Mouse (Mus musculus): Measurements from ENCODE around the gene S1pr5.
"Not testable (repeated sequence)": the region's sequence is repeated elsewhere in the genome, so short reads cannot be mapped to it uniquely, and the experiment has no call there.

S1pr5 gene

GRCm38 (mm10) chr9:21248326-21248725, at the start of gene S1pr5:
S1pr5 (minus strand) TSS chr9:21248443.
- in situ Hi-C loops (cut with MboI, MseI) = no loop called here

- in situ Hi-C loops (cut with MboI, MseI) = loop anchor here in 1 of 2 experiments (10.0 kb wide), 1 partner anchor 63 kb away; no protein-coding TSS in a partner anchor
Observed at GRCm38 (mm10) chr9:21292271-21292670, 44.0 kb upstream of the S1pr5 start.

- in situ Hi-C loops (cut with MboI, MseI) = loop anchor here in 1 of 2 experiments (10.0 kb wide), 1 partner anchor 63 kb away; no protein-coding TSS in a partner anchor
Observed at GRCm38 (mm10) chr9:21291868-21292267, 43.6 kb upstream of the S1pr5 start.

- in situ Hi-C loops (cut with MboI, MseI) = loop anchor here in 1 of 2 experiments (10.0 kb wide), 1 partner anchor 64 kb away; no protein-coding TSS in a partner anchor
Observed at GRCm38 (mm10) chr9:21291022-21291787, 43.0 kb upstream of the S1pr5 start, which contains the start of gene Cdkn2d. Cdkn2d (minus strand) TSS chr9:21291407.

- in situ Hi-C loops (cut with MboI, MseI) = loop anchor here in 1 of 2 experiments (10.0 kb wide), 1 partner anchor 64 kb away; no protein-coding TSS in a partner anchor
Observed at GRCm38 (mm10) chr9:21290589-21290988, 42.3 kb upstream of the S1pr5 start.

GRCm38 (mm10) chr9:21289337-21289671, 41.1 kb upstream of the S1pr5 start:
- in situ Hi-C loops (cut with MboI, MseI) = no loop called here

- in situ Hi-C loops (cut with MboI, MseI) = no loop called here
Observed at GRCm38 (mm10) chr9:21288404-21289336, 40.4 kb upstream of the S1pr5 start.

GRCm38 (mm10) chr9:21287571-21288402, 39.5 kb upstream of the S1pr5 start, which contains the start of gene Kri1:
Kri1 (minus strand) TSS chr9:21287969.
- in situ Hi-C loops (cut with MboI, MseI) = no loop called here

GRCm38 (mm10) chr9:21286753-21287152, 38.5 kb upstream of the S1pr5 start:
- in situ Hi-C loops (cut with MboI, MseI) = no loop called here

- in situ Hi-C loops (cut with MboI, MseI) = no loop called here
Observed at GRCm38 (mm10) chr9:21283994-21284393, 35.8 kb upstream of the S1pr5 start.

GRCm38 (mm10) chr9:21283591-21283990, 35.3 kb upstream of the S1pr5 start:
- in situ Hi-C loops (cut with MboI, MseI) = no loop called here

GRCm38 (mm10) chr9:21277776-21278175, 29.5 kb upstream of the S1pr5 start:
- in situ Hi-C loops (cut with MboI, MseI) = no loop called here

- in situ Hi-C loops (cut with MboI, MseI) = no loop called here
Observed at GRCm38 (mm10) chr9:21276307-21276706, 28.1 kb upstream of the S1pr5 start.

GRCm38 (mm10) chr9:21275727-21276126, 27.5 kb upstream of the S1pr5 start:
- in situ Hi-C loops (cut with MboI, MseI) = no loop called here

- in situ Hi-C loops (cut with MboI, MseI) = no loop called here
Observed at GRCm38 (mm10) chr9:21275013-21275710, 26.9 kb upstream of the S1pr5 start.

GRCm38 (mm10) chr9:21274336-21274735, 26.1 kb upstream of the S1pr5 start:
- in situ Hi-C loops (cut with MboI, MseI) = no loop called here

- in situ Hi-C loops (cut with MboI, MseI) = no loop called here
Observed at GRCm38 (mm10) chr9:21273520-21274228, 25.4 kb upstream of the S1pr5 start.

GRCm38 (mm10) chr9:21273094-21273493, 24.9 kb upstream of the S1pr5 start:
- in situ Hi-C loops (cut with MboI, MseI) = no loop called here

- in situ Hi-C loops (cut with MboI, MseI) = no loop called here
Observed at GRCm38 (mm10) chr9:21272391-21272790, 24.1 kb upstream of the S1pr5 start.

- in situ Hi-C loops (cut with MboI, MseI) = not testable (repeated sequence)
Observed at GRCm38 (mm10) chr9:21269590-21269989, 21.3 kb upstream of the S1pr5 start.
